Mouse (Mus musculus): ENCODE results near the gene Cpeb3. TPM values are rescaled to one million over a fixed set of nuclear protein-coding genes. Genes with fewer than 3 reads are reported as not detected.
"Not testable (repeated sequence)": the region's sequence is repeated elsewhere in the genome, so short reads cannot be mapped to it uniquely, and the experiment has no call there.

The Cpeb3 gene
- polyA plus RNA-seq, 1 experiment = 86.5 TPM

DNA sequence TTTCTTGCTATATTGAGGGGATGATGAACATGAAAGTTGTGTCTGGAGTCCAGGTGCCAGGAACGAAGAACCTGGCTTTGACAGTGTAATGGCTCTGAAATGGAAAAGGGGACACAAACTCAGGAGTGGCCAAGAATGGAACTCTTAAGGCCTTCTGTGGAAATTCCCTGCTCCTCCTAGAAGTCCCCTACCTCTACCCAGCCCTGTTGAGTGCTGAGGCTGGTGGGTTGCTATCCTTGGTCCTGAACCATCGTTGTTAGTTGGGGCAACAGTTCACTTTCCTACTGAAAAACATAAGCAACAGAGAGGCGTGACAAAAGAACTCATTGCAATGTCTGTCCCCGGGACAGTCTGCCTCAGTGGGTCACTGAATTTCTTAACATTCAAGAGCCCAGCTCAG lies 30.7 kb upstream of the Cpeb3 start:
- Histone ChIP-seq H3K36me3 (ENCODE audit: control insufficient read depth, insufficient read depth, low read length) (no peaks in the 10 kb centered on the region), H3K27ac (ENCODE audit: control insufficient read depth, insufficient read depth, low read depth, low read length) (no peak overlapping the region), H3K4me1 (ENCODE audit: control insufficient read depth, insufficient read depth, low read length) (peaks cover 6% of the 10 kb centered on the region; the same call in 1 of the 2 replicates), H3K27me3 (ENCODE audit: control insufficient read depth, insufficient read depth, low read length) (no peaks in the 10 kb centered on the region), H3K4me3 (ENCODE audit: control insufficient read depth, low read depth, low read length) (no peak overlapping the region)
- no peak for TF ChIP-seq POLR2A (IDR thresholded peaks at IDR 0.05; ENCODE audit: control insufficient read depth, low read depth, low read length)
- no peak for TF ChIP-seq CTCF (IDR thresholded peaks at IDR 0.05; ENCODE audit: control insufficient read depth, insufficient read depth, insufficient replicate concordance, low read depth, low read length)

DNA sequence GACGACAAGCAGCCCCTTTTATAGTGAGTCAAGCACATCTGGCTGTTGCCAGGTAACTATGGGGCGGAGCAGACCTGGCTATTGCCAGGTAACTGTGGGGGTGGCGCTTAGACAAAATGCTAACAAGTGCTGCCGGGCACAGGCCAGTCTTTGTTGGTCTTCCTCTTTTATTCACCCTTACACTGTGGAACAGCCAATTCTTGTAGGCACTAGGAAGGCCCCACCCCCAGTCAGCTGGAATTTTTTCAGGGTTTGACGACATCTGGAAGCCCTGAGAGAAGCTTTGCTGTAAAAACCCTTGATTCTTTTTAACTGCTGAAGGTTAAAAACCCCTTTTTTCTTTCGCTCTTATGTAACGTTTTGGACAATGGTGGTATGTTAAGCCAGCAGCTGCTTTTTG lies 30.2 kb upstream of the Cpeb3 start:
- H3K27ac ChIP-seq (ENCODE audit: control insufficient read depth, insufficient read depth, low read depth, low read length) = no peak overlapping the region
- H3K36me3 ChIP-seq (ENCODE audit: control insufficient read depth, insufficient read depth, low read length) = no peaks in the 10 kb centered on the region
- TF ChIP-seq POLR2A (IDR thresholded peaks at IDR 0.05; ENCODE audit: control insufficient read depth, low read depth, low read length) (no peak), CTCF (IDR thresholded peaks at IDR 0.05; ENCODE audit: control insufficient read depth, insufficient read depth, insufficient replicate concordance, low read depth, low read length) (no peak)
- H3K27me3 ChIP-seq (ENCODE audit: control insufficient read depth, insufficient read depth, low read length) = no peaks in the 10 kb centered on the region
- peaks cover 11% of the 10 kb centered on the region; the same call in 1 of the 2 replicates for H3K4me1 ChIP-seq (ENCODE audit: control insufficient read depth, insufficient read depth, low read length)
- no peak overlapping the region for H3K4me3 ChIP-seq (ENCODE audit: control insufficient read depth, low read depth, low read length)

DNA sequence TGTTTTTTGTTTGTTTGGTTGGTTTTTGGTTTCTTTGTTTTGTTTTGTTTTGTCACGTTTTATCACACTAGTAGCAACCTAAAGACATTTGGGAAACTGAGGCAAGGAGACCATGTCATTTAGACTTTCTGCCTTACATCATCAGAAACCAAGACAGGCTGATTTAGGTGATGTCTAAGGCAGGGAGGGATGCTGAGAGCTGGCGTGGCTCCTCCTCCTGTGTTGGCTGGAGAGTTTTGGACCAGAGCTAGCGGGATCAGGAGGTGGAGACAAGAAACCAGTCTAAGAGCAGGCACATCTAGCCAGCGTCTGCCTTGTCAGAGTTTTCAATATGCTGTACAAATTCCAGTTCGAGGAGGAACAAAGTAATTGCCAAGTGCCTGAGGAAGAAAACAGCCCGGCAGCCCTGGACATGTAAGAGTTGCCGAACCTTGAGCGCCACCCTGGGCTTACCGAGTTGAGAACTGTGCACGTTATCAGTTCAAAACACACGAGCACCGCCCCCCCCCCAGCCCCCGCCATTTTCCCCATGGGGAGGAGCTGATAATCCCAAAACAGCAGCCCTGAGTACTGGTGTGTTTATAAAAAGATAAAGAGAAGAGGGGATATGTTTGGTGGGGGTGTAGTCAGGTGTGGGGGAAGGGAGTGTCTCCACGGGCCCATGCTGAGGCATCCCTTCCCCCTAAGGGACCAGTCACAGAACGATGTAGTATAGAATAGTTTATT lies 29.5 kb upstream of the Cpeb3 start:
- no peaks in the 10 kb centered on the region for H3K36me3 ChIP-seq (ENCODE audit: control insufficient read depth, insufficient read depth, low read length)
- no peak overlapping the region for H3K27ac ChIP-seq (ENCODE audit: control insufficient read depth, insufficient read depth, low read depth, low read length)
- peaks cover 11% of the 10 kb centered on the region; the same call in 1 of the 2 replicates for H3K4me1 ChIP-seq (ENCODE audit: control insufficient read depth, insufficient read depth, low read length)
- H3K4me3 ChIP-seq (ENCODE audit: control insufficient read depth, low read depth, low read length) = no peak overlapping the region
- TF ChIP-seq POLR2A (IDR thresholded peaks at IDR 0.05; ENCODE audit: control insufficient read depth, low read depth, low read length) = no peak
- no peak for TF ChIP-seq CTCF (IDR thresholded peaks at IDR 0.05; ENCODE audit: control insufficient read depth, insufficient read depth, insufficient replicate concordance, low read depth, low read length)
- no peaks in the 10 kb centered on the region for H3K27me3 ChIP-seq (ENCODE audit: control insufficient read depth, insufficient read depth, low read length)

DNA sequence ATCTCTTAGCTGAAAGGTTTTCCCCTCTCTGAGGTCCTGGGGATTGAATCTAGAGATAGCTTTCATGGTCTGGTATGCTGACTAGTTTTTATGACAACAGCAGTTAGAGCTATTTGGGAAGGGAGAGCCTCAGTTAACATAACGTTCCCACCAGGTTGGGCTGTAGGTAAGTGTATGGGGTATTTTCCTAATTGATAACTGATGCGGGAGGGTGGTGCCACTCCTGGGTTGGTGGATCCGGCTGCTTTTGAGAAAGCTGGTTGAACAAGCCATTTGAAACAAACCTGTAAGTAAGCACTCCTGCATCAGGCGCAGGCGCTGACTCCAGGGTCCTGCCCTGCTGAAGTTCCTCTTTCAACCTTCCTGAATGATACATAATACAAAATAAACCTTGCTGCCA lies 28.9 kb upstream of the Cpeb3 start:
- no peak for TF ChIP-seq POLR2A (IDR thresholded peaks at IDR 0.05; ENCODE audit: control insufficient read depth, low read depth, low read length)
- peaks cover 11% of the 10 kb centered on the region; the same call in 1 of the 2 replicates for H3K4me1 ChIP-seq (ENCODE audit: control insufficient read depth, insufficient read depth, low read length)
- H3K27ac ChIP-seq (ENCODE audit: control insufficient read depth, insufficient read depth, low read depth, low read length) = no peak overlapping the region
- no peaks in the 10 kb centered on the region for H3K27me3 ChIP-seq (ENCODE audit: control insufficient read depth, insufficient read depth, low read length)
- no peaks in the 10 kb centered on the region for H3K36me3 ChIP-seq (ENCODE audit: control insufficient read depth, insufficient read depth, low read length)
- no peak overlapping the region for H3K4me3 ChIP-seq (ENCODE audit: control insufficient read depth, low read depth, low read length)

DNA sequence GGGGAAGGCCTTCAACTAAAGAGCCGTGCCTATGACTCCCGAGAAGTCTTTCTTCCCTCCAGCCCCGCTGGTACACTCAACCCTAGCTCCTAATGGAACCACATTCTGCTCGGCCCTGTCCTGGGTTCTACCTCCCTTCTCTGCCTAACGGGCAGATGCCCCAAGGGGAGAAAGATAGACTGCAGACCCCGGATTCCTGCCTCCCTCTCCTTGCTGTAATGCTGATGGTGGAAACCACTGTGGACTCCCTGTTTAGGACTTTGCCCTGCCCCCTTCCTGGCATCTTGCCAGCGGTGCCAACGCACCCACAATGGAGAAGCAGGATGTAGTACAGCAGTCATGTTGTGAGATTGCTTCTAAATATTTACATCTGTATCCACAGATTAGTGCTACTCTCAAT lies 27.4 kb upstream of the Cpeb3 start:
- H3K4me1 ChIP-seq (ENCODE audit: control insufficient read depth, insufficient read depth, low read length) = peaks cover 11% of the 10 kb centered on the region; the same call in 1 of the 2 replicates
- no peaks in the 10 kb centered on the region for H3K27me3 ChIP-seq (ENCODE audit: control insufficient read depth, insufficient read depth, low read length)
- no peaks in the 10 kb centered on the region for H3K36me3 ChIP-seq (ENCODE audit: control insufficient read depth, insufficient read depth, low read length)
- TF ChIP-seq CTCF (IDR thresholded peaks at IDR 0.05; ENCODE audit: control insufficient read depth, insufficient read depth, insufficient replicate concordance, low read depth, low read length) = no peak
- no peak for TF ChIP-seq POLR2A (IDR thresholded peaks at IDR 0.05; ENCODE audit: control insufficient read depth, low read depth, low read length)
- no peak overlapping the region for H3K4me3 ChIP-seq (ENCODE audit: control insufficient read depth, low read depth, low read length)
- no peak overlapping the region for H3K27ac ChIP-seq (ENCODE audit: control insufficient read depth, insufficient read depth, low read depth, low read length)

DNA sequence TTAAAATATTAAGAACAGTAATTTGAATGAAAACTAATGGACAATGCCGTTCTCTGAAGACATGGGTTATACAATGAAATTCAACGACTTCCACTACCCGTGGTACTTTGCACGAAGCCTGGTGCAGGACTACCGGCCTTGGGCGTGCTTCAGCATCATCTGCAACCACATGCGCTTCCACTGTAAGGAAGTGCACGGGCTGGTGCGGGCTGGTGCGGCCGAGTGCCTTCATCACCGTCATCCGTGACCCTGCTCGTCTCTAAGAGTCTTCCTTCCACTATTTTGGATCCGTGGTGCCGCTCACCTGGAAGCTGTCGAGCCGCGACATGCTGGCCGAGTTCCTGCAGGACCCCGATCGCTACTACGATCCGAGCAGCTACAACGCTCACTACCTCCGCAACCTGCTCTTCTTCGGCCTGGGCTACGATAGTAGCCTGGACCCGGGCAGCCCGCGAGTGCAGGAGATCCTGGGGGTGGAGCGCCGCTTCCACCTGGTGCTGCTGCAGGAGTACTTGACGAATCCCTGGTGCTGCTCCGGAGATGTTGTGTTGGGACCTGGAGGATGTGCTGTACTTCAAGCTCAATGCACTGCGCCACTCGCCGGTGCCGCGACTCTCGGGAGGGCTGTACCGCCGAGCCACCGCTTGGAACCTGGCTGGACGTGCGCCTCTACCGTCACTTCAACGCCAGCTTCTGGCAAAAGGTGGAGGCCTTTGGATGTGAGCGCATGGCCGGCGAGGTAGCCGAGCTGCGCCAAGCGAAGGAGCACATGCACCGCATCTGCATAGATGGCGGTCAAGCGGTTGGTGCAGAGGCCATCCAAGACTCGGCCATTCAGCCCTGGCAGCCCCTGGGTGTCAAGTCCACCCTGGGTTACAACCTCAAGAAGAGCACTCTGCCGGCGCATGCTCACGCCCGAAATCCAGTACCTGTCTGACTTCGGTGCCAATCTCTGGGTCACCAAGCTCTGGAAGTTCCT lies 25.4 kb upstream of the Cpeb3 start:
- Histone ChIP-seq H3K4me1 (ENCODE audit: control insufficient read depth, insufficient read depth, low read length) (peaks cover 11% of the 10 kb centered on the region; the same call in 1 of the 2 replicates), H3K27ac (ENCODE audit: control insufficient read depth, insufficient read depth, low read depth, low read length) (no peak overlapping the region), H3K27me3 (ENCODE audit: control insufficient read depth, insufficient read depth, low read length) (no peaks in the 10 kb centered on the region), H3K4me3 (ENCODE audit: control insufficient read depth, low read depth, low read length) (peak overlapping the region; percentile 57), H3K36me3 (ENCODE audit: control insufficient read depth, insufficient read depth, low read length) (no peaks in the 10 kb centered on the region)
- TF ChIP-seq POLR2A (IDR thresholded peaks at IDR 0.05; ENCODE audit: control insufficient read depth, low read depth, low read length) (no peak), CTCF (IDR thresholded peaks at IDR 0.05; ENCODE audit: control insufficient read depth, insufficient read depth, insufficient replicate concordance, low read depth, low read length) (no peak)

DNA sequence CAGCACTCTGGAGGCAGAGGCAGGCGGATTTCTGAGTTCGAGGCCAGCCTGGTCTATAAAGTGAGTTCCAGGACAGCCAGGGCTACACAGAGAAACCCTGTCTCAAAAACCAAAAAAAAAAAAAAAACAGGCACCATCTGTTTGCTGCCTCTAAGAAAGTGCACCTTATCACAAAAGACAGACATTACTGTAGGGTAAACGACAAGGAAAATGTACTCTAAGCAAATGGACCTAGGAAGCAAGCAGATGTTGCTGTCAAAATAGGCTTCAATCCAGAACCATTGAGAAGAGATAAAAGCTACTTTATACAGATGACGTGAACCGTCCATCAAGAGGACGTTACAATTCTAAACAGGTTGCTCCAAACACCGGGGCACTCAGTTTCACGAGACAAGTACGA lies 24.2 kb upstream of the Cpeb3 start:
- H3K4me1 ChIP-seq (ENCODE audit: control insufficient read depth, insufficient read depth, low read length); H3K36me3 ChIP-seq (ENCODE audit: control insufficient read depth, insufficient read depth, low read length); H3K27ac ChIP-seq (ENCODE audit: control insufficient read depth, insufficient read depth, low read depth, low read length); H3K27me3 ChIP-seq (ENCODE audit: control insufficient read depth, insufficient read depth, low read length); H3K4me3 ChIP-seq (ENCODE audit: control insufficient read depth, low read depth, low read length): not testable (repeated sequence)
